Mouse (Mus musculus) ovary, adult 18-20 months (tissue): ENCODE data around the gene Zfp1.
A peak's percentile ranks its signal among the peaks of the same experiment; 100 is the strongest.

Experiments used
- DNase-seq: peaks from one replicate; pipeline ENCODE4 v3.0.0; 2022; ENCODE audit warnings: low spot score, mixed read lengths

Gene Zfp1

GRCm38 (mm10) chr8:111643264-111644141 is at the start of gene Zfp1:
Gene Zfp1, plus strand, starts transcription at chr8:111643401.
- DNase-seq: peak; percentile 89

GRCm38 (mm10) chr8:111594044-111594840 is 49.0 kb upstream of the Zfp1 start:
- no peak for DNase-seq

DNA sequence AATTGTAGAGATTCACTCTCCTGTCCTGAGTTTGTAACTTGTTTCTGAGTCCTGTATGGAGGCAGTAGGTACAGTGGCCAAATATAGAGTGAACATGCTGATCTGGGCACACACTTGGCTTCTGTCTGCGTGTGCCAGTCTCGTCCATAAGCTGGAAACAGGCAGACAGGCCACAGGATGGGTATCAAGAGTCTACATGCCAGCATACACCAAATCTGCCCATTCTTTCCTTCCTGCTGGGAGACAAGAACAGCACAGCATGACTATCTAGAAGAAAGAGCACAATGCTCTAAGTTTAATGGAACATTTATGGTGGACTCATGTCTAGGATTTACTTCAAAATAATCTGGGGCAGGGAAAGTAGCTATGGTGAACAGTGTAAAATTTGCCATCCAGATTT is 48.2 kb upstream of the Zfp1 start:
- DNase-seq: no peak

- DNase-seq: no peak
Measured at GRCm38 (mm10) chr8:111595712-111596484, 47.3 kb upstream of the Zfp1 start.

DNA sequence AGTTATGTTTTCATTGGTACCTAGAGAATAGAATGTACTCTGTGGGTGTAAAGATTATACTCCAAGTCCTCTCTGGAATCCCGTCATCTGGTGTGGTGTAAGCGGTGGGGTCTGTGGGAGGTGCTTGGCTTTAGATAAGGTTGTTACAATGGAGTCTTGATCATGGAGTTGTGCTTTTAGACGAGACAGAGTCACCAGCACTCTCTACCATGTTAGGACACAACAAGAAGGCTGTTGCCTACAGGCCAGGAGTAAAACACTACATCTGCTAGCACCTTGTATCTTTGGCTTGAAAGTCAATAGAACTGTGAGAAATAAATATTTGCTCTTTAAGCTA is 46.7 kb upstream of the Zfp1 start:
- DNase-seq: no peak

DNA sequence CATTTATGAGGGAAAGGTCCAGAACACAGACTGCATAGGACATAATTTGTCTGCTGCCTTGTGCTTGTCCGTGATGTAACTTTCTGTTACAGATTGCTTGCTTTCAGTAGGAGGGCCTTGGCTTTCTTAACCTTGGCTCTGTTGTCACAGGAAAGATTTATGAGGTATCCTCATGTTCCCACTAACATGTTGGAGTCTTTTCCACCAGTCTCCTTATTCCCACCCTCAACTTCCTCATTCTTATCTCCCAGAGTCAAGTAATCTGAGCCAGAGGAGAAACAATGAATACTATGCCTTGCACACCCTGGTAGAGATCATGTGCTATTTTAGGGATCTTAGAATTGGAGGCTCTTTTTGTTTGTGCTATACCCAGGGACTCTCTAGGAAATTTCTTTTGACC is 45.9 kb upstream of the Zfp1 start:
- DNase-seq: peak; percentile 33

DNA sequence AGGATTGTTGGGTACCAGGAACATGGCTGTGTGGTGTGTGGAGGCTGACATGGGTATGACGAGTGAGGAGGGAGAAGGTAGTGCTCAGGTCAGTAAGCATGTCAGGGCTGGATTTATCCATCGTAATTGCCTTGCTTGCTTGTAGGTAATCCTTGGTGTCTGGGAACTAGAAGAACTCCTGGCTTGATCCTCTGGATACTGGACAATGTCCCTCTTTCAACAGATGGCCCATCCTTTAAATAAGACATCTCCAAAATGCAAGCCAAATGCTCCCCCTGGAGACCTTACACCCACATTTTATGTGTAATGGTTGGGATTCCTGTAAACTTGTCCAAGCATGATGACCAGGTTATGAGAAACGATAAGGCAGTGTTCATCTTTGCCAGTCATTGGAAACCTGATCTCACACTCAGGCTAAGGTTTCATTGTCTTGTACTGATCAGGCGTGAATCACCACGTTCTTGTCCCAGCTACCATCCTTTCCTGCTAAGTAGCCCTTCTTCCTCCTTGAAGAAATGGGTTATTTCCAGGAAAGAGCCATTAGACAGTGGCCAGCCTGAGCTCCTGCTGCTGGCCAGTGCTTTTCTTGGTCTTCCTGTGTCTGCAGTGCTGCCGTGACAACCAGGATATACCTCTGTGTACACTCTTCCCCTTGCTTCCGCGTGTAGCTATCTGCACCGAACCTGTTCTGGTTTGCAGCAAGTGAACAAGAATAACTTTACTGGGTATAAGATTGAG is 43.3 kb upstream of the Zfp1 start:
- no peak for DNase-seq

- DNase-seq: no peak
Measured at GRCm38 (mm10) chr8:111602050-111602449, 41.2 kb upstream of the Zfp1 start.

DNA sequence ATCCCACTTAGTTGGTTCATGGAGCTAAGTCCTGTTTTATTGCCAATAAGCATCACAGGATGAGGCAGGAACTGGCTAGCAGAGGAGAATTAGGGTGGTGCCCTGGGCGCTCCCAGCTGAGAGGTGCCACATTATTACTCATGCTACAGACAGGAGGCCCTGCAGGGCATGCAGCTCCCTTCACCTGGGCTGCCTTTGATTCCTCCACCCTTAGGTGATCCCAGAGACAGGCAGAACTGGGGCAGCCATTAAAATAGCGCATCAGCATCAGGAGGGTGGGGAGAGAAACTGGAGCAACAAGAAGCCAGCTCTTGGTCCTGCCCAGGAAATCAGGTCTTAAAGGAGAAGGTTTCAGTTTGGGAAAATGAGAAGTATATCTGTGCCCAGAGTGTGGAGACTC is 38.2 kb upstream of the Zfp1 start:
- no peak for DNase-seq

- no peak for DNase-seq
Measured at GRCm38 (mm10) chr8:111606961-111607360, 36.2 kb upstream of the Zfp1 start.

DNA sequence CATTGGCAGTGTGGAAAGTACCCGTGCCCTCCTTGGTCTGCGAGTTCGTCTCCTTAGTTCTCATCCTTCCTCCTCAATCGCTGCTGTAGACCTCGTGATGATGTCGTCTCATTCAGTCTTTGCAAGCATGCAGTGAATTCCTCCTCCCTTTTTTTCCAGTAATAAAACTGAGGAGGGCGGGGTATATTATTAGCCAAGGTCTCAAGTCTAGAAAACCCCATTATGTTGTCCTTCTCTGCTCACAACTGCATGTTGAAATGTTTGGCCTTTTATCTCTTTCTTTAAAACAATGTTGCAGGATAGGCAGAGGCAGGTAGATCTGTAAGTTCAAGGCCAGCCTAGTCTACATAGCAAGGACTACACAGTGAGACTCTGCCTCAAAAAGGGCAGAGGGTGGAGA is 35.8 kb upstream of the Zfp1 start:
- DNase-seq: no peak

DNA sequence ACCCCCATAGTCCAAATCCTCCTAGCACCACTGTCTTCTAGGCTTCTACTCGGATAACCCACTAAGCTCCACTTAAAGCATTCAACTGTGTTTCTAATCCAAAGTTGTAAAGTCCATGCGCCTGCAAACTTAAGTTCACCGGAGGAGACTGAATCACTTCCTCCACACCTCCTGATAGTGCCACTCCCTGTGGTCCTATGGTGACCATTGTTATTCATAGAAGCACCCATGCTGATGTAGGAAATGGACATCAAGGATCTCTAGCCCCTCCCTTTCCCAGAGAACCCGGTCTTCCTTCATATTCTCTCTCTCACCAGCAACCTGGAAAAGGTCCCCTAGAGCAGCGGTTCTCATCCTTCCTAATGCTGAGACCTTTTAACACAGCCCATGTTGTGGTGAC is 30.0 kb upstream of the Zfp1 start:
- no peak for DNase-seq

DNA sequence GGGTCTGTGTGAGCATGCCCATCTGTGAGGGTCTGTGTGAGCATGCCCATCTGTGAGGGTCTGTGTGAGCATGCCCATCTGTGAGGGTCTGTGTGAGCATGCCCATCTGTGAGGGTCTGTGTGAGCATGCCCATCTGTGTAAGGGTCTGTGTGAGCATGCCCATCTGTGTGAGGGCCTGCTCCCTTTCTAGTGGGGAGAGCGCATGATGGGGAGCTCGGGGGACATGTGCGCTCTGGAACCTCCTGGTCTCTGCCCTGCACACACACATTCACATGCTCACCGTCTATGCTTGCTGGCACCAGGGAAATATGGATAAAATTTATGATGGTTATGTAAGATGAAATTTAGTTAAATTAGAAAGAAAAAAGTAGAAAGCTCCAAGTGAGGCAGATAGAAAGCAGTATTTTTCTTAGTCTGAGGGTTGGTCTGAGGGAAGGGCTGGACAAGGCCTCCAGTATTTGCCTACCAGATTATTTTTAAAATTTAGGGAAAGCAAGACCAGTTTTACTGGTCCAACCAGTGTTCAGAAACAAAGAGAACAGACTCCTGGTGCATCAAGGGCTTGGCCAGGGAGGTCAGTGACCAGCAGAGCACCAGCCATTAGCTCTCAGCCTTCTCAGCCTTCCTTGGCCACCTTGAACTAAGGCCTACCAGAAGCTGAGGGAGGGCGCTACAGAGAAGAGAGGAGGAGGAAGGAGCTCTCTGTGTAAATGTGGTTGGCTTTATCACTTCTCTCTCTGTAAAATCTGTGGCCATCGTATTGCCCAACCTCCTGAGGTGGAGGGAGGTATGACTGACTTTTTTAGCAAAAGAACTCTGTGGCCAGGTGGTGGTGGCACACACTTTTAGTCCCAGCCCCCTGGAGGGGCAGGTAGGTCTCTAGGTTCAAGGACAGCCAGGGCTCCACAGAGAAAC is 28.2 kb upstream of the Zfp1 start:
- DNase-seq: no peak

- DNase-seq: no peak
Measured at GRCm38 (mm10) chr8:111617812-111618211, 25.4 kb upstream of the Zfp1 start.

- DNase-seq: no peak
Measured at GRCm38 (mm10) chr8:111618273-111618672, 24.9 kb upstream of the Zfp1 start.

DNA sequence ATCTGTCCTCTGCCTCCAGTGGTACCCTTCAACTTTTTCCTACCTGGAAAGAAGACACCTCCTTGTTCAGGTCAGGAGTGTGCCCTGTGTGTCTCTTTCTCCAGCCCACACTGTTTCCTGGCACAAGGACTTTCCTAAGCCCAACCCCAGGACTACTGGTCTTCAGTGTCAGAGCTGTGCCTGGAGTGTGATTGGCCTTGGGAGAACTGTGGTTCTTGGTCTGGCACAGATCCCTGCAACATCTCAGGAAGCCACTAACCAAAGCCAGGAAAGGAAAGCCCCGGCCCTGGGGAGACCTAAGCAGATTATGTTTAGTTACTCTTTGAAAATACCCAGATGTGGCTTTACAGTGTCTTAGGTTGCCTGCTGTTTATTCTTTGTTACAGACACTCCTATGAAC is 23.3 kb upstream of the Zfp1 start:
- DNase-seq: peak; percentile 71

DNA sequence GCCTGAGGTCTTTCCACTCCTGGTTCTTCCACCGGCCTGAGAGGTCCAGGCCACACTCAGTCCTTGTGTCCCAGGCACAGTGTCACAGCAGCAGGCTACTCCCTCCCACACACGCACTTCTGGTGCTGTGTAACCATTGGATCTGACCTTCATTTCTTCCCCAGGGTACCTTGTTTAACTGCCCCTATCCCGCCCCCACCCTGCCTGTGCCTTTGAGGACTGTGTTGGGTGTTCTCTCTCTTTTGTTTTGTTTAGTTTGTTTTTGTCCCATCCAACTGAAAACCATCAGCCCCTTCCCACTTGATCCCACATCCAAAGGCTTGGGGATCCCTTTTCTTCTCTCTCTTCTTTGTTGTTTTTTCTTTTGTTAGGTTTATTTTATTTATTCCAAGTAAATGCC is 21.1 kb upstream of the Zfp1 start:
- no peak for DNase-seq

- no peak for DNase-seq
Measured at GRCm38 (mm10) chr8:111622553-111622952, 20.6 kb upstream of the Zfp1 start.

GRCm38 (mm10) chr8:111624081-111624852 is 18.9 kb upstream of the Zfp1 start:
- DNase-seq: peak; percentile 87

DNA sequence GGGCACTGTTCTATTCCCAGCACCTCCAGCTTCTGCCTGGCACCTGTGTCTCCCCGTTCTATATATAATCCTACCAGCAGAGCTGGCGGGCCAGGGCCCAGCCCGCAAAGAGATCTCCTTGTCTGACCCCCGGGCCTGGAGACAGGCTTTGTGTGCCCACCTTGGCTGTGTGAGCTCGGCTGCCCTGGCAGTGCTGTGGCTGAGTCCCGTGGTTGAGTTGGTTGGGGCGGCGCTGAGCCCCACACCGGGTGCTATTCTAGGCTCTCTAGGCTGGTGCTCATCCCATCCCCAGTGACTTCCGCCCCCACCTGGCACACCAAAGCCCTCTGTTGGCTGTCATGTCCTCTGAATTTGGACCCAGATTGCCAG is 18.4 kb upstream of the Zfp1 start:
- DNase-seq: no peak
